Mouse (Mus musculus): ENCODE data around the gene Kdm2a. TPM values are rescaled to one million over a fixed set of nuclear protein-coding genes. Genes with fewer than 3 reads are reported as not detected.

Gene Kdm2a
- total RNA-seq (2012; rRNA removed) (17.3 and 21.7 TPM in 2 replicates), total RNA-seq (2014; rRNA removed) (18.0 and 23.1 TPM in 2 replicates), polyA plus RNA-seq (2012; ENCODE audit: insufficient read length, low read depth) (43.7 and 51.9 TPM in 2 replicates)

GRCm38 (mm10) chr19:4397798-4398629, at the start of gene Kdm2a:
Gene Kdm2a (minus strand): TSS chr19:4398285.
- no peaks in the 10 kb centered on the region for H3K27me3 ChIP-seq (replicated peaks)
- H3K36me3 ChIP-seq (replicated peaks in 1 of 2; ENCODE audit: control insufficient read depth in 1 of 2, insufficient read depth in 1 of 2, low read length in 1 of 2), result peaks cover 0 to under 1% of the 10 kb centered on the region in 2 experiments
- peaks cover 0 to 17% of the 10 kb centered on the region in 2 experiments; a peak in 2 of 4 replicates for H3K4me1 ChIP-seq (ENCODE audit: control insufficient read depth in 1 of 2, insufficient read depth in 2 of 2)
- in situ Hi-C loops (cut with MboI; ENCODE audit: low pct_ligation_motif_present, low pct_unique_long_range_greater_than_20kb, low sequenced_read_pairs), result no loop called here
- peaks cover 10% of the 10 kb centered on the region for H3K9me3 ChIP-seq (replicated peaks; ENCODE audit: low read length)
- dilution Hi-C loops (cut with MboI; ENCODE audit: extremely low pct_ligation_motif_present, extremely low pct_unique_long_range_greater_than_20kb, low sequenced_read_pairs), result no loop called here
- no peak within 1 kb of the TSS for H3K27ac ChIP-seq (ENCODE audit: insufficient read depth, low read depth)
- peak within 1 kb of the TSS in 2 of 3 experiments; percentile 48 to 100 for H3K4me3 ChIP-seq (replicated peaks in 1 of 3; ENCODE audit: low read depth in 2 of 3, low read length in 2 of 3, poor library complexity in 1 of 3)
- H3K4me2 ChIP-seq (ENCODE audit: insufficient read depth, low read depth, poor library complexity, severe bottlenecking), result peak within 1 kb of the TSS; percentile 1; the same call in 1 of the 2 replicates
- H3K9ac ChIP-seq (ENCODE audit: insufficient read depth, low read depth), result no peak within 1 kb of the TSS; the same call in 1 of the 2 replicates
- TF ChIP-seq TBP (conservative IDR thresholded peaks at IDR 0.05; ENCODE audit: low read depth, low read length) (no peak), TCF12 (IDR thresholded peaks at IDR 0.05; ENCODE audit: low read depth, low read length) (no peak), SIN3A (IDR thresholded peaks at IDR 0.05; ENCODE audit: low read length) (no peak), ELF1 (IDR thresholded peaks at IDR 0.05; ENCODE audit: low read depth, low read length) (no peak), ETS1 (conservative IDR thresholded peaks at IDR 0.05; ENCODE audit: low read depth, low read length) (no peak)
- no peak for DNase-seq (ENCODE audit: extremely low read depth)
- H3K79me2 ChIP-seq (replicated peaks; ENCODE audit: control insufficient read depth, extremely low read depth, insufficient read depth, poor library complexity, severe bottlenecking), result peaks cover 23% of the 10 kb centered on the region

- Histone ChIP-seq H3K9ac (ENCODE audit: insufficient read depth, low read depth) (no peak overlapping the region), H3K4me3 (replicated peaks in 1 of 3; ENCODE audit: low read depth in 2 of 3, low read length in 2 of 3, poor library complexity in 1 of 3) (no peak overlapping the region), H3K4me2 (ENCODE audit: insufficient read depth, low read depth, poor library complexity, severe bottlenecking) (no peak overlapping the region), H3K27me3 (replicated peaks) (no peaks in the 10 kb centered on the region), H3K4me1 (ENCODE audit: control insufficient read depth in 1 of 2, insufficient read depth in 2 of 2) (peaks cover 3 to 12% of the 10 kb centered on the region in 2 experiments; a peak in 2 of 4 replicates), H3K9me3 (replicated peaks; ENCODE audit: low read length) (no peaks in the 10 kb centered on the region), H3K79me2 (replicated peaks; ENCODE audit: control insufficient read depth, extremely low read depth, insufficient read depth, poor library complexity, severe bottlenecking) (no peaks in the 10 kb centered on the region), H3K27ac (ENCODE audit: insufficient read depth, low read depth) (no peak overlapping the region), H3K36me3 (replicated peaks in 1 of 2; ENCODE audit: control insufficient read depth in 1 of 2, insufficient read depth in 1 of 2, low read length in 1 of 2) (peaks cover 0 to 21% of the 10 kb centered on the region in 2 experiments)
- in situ Hi-C loops (cut with MboI; ENCODE audit: low pct_ligation_motif_present, low pct_unique_long_range_greater_than_20kb, low sequenced_read_pairs) (no loop called here), dilution Hi-C loops (cut with MboI; ENCODE audit: extremely low pct_ligation_motif_present, extremely low pct_unique_long_range_greater_than_20kb, low sequenced_read_pairs) (no loop called here)
- no peak for TF ChIP-seq EP300 (IDR thresholded peaks at IDR 0.05; ENCODE audit: low read length)
- no peak for TF ChIP-seq MEF2A (IDR thresholded peaks at IDR 0.05; ENCODE audit: borderline replicate concordance, low read depth, low read length)
- TF ChIP-seq TCF12 (IDR thresholded peaks at IDR 0.05; ENCODE audit: low read depth, low read length), result no peak
- no peak for TF ChIP-seq BHLHE40 (IDR thresholded peaks at IDR 0.05; ENCODE audit: low read depth, low read length)
- TF ChIP-seq HCFC1 (IDR thresholded peaks at IDR 0.05; ENCODE audit: low read depth, low read length), result no peak
- TF ChIP-seq TBP (conservative IDR thresholded peaks at IDR 0.05; ENCODE audit: low read depth, low read length), result no peak
- TF ChIP-seq RAD21 (IDR thresholded peaks at IDR 0.05; ENCODE audit: low read depth, low read length), result no peak
- no peak for TF ChIP-seq PAX5 (IDR thresholded peaks at IDR 0.05; ENCODE audit: low read length)
- no peak for TF ChIP-seq USF1 (IDR thresholded peaks at IDR 0.05; ENCODE audit: low read depth, low read length)
- TF ChIP-seq MAZ (IDR thresholded peaks at IDR 0.05; ENCODE audit: low read depth, low read length), result no peak
- TF ChIP-seq ZNF384 (IDR thresholded peaks at IDR 0.05; ENCODE audit: low read depth, low read length), result no peak
- no peak for TF ChIP-seq MXI1 (IDR thresholded peaks at IDR 0.05; ENCODE audit: low read depth, low read length)
- TF ChIP-seq MAFK (IDR thresholded peaks at IDR 0.05; ENCODE audit: insufficient replicate concordance, low read length), result no peak
- no peak for TF ChIP-seq MYC (IDR thresholded peaks at IDR 0.05; ENCODE audit: low read depth, low read length)
- no peak for TF ChIP-seq E2F4 (IDR thresholded peaks at IDR 0.05; ENCODE audit: insufficient replicate concordance, low read depth, low read length)
- TF ChIP-seq RCOR1 (conservative IDR thresholded peaks at IDR 0.05; ENCODE audit: low read depth, low read length), result no peak
- TF ChIP-seq SMC3 (IDR thresholded peaks at IDR 0.05; ENCODE audit: low read depth, low read length), result no peak
- TF ChIP-seq ZKSCAN1 (IDR thresholded peaks at IDR 0.05; ENCODE audit: borderline replicate concordance, low read depth, low read length), result no peak
- TF ChIP-seq UBTF (IDR thresholded peaks at IDR 0.05; ENCODE audit: low read depth, low read length), result no peak
- DNase-seq (ENCODE audit: extremely low read depth), result no peak
Observed at GRCm38 (mm10) chr19:4447445-4447844, 49.4 kb upstream of the Kdm2a start.
